Mouse (Mus musculus) heart, embryonic 14.5 days (tissue): ENCODE data around the gene Impdh2. TPM values are rescaled to one million over a fixed set of nuclear protein-coding genes. Genes with fewer than 3 reads are reported as not detected.
"Not testable (repeated sequence)": the region's sequence is repeated elsewhere in the genome, so short reads cannot be mapped to it uniquely, and the experiment has no call there.

Source experiments
- ATAC-seq: fragments of 200-750 bp; cut with Nextera tagmentation; 2 replicates; pipeline ENCODE4 v1.8.0; 2017; ENCODE audit warnings: low read depth, moderate TSS enrichment; ENCODE audit not compliant: insufficient number of reproducible peaks, insufficient read depth, low FRiP score
- H3K27ac ChIP-seq, 2 experiments: fragments of 200-500 bp in 1 of 2; fragments of 300-500 bp in 1 of 2; sonication (generic) in 1 of 2; replicated peaks in 1 of 2; 2 replicates each; pipeline ENCODE4 v1.5.1; 2012 to 2014; ENCODE audit warnings: low read depth in 2 of 2, low read length in 2 of 2, control low read depth in 1 of 2, mild to moderate bottlenecking in 1 of 2, mixed read lengths in 1 of 2; ENCODE audit not compliant: control insufficient read depth in 1 of 2, insufficient read depth in 1 of 2
- H3K27me3 ChIP-seq: fragments of 300-500 bp; sonication (generic); 2 replicates; pipeline ENCODE4 v1.6.1; 2014; ENCODE audit warnings: mild to moderate bottlenecking, low read length, control low read depth; ENCODE audit not compliant: control insufficient read depth, insufficient read depth
- H3K36me3 ChIP-seq: fragments of 300-500 bp; sonication (generic); 2 replicates; pipeline ENCODE4 v1.6.1; 2014; ENCODE audit warnings: mild to moderate bottlenecking, control low read depth, low read length, mixed read lengths; ENCODE audit not compliant: control insufficient read depth, insufficient read depth
- H3K4me1 ChIP-seq, 2 experiments: fragments of 200-500 bp in 1 of 2; fragments of 300-500 bp in 1 of 2; sonication (generic) in 1 of 2; 2 replicates each; pipeline ENCODE4 v1.6.1; 2012 to 2014; ENCODE audit warnings: low read length in 2 of 2, control low read depth in 1 of 2, mixed read lengths in 1 of 2; ENCODE audit not compliant: control insufficient read depth in 2 of 2, insufficient read depth in 2 of 2
- H3K4me2 ChIP-seq: fragments of 300-500 bp; sonication (generic); 2 replicates; pipeline ENCODE4 v1.6.1; 2014; ENCODE audit warnings: mild to moderate bottlenecking, low read length
- H3K4me3 ChIP-seq, 2 experiments: fragments of 200-500 bp in 1 of 2; fragments of 300-500 bp in 1 of 2; sonication (generic) in 1 of 2; 2 replicates each; pipeline ENCODE4 v1.5.1; 2012 to 2014; ENCODE audit warnings: low read length in 2 of 2, mild to moderate bottlenecking in 2 of 2, control low read depth in 1 of 2, low read depth in 1 of 2, moderate library complexity in 1 of 2; ENCODE audit not compliant: control insufficient read depth in 1 of 2, insufficient read depth in 1 of 2
- H3K9ac ChIP-seq: fragments of 300-500 bp; sonication (generic); 2 replicates; pipeline ENCODE4 v1.6.1; 2014; ENCODE audit warnings: mild to moderate bottlenecking, low read length
- H3K9me3 ChIP-seq: fragments of 300-500 bp; sonication (generic); 2 replicates; pipeline ENCODE4 v1.6.1; 2016; ENCODE audit warnings: low read length, control low read depth; ENCODE audit not compliant: control insufficient read depth
- WGBS: fragments of 180-500 bp; shearing (Covaris S2); extraction: QIAGEN DNeasy Blood & Tissue Kit; methylation state at CpG from one replicate; pipeline ENCODE4 v1.1.7; 2014; 5-methylcytosine and 5-hydroxymethylcytosine counted together
- microRNA counts: library from miRNA; unstranded; fragments of <30 nt; microRNA quantifications from one replicate; lab custom pipeline; 2016
- microRNA-seq: library from miRNA; unstranded; fragments of <30 nt; microRNA quantifications from one replicate; pipeline ENCODE4, GENCODE M21; 2016
- polyA plus RNA-seq: library from polyadenylated mRNA; unstranded; fragments of >200 nt; fragmentation: Nextera tagmentation; extraction: Ambion mirVana; gene quantifications from 2 replicates; pipeline ENCODE4 v1.2.1, GENCODE M21; 2014

The Impdh2 gene
- polyA plus RNA-seq, 1 experiment from 2014 or later = 97.5 TPM

DNA sequence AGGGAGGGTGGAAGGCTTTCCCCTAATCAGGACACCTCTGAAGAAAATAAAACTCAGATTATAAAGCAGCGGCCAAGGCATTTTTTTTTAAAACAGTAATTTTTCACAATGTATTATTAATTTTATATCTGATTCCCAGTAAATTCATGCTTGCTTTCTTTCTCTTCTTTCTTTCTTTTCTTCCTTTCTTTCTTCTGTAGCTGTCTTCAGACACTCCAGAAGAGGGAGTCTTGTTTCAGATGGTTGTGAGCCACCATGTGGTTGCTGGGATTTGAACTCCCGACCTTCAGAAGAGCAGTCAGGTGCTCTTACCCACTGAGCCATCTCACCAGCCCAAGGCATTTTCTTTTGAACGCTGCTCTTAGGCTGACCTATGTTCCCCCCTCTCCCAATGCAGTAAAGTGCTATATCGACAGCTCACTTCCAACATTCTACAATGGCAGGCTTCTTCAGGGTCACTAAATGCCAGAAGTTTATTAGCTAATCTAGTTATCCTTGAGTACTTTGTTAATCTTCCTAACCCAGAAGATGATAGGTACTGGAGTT is 39.0 kb downstream of the Impdh2 start:
- H3K9ac ChIP-seq = no peak overlapping the region
- peaks cover 25% of the 10 kb centered on the region for H3K36me3 ChIP-seq
- no peaks in the 10 kb centered on the region for H3K27me3 ChIP-seq
- ATAC-seq = no peak
- no peaks in the 10 kb centered on the region for H3K9me3 ChIP-seq
- no peak overlapping the region for H3K4me2 ChIP-seq
- 78% methylated on average over 4 of the region's 4 CpGs for WGBS
- H3K4me1 ChIP-seq = peaks cover 8 to 16% of the 10 kb centered on the region in 2 experiments
- no peak overlapping the region for H3K4me3 ChIP-seq
- no peak overlapping the region for H3K27ac ChIP-seq

DNA sequence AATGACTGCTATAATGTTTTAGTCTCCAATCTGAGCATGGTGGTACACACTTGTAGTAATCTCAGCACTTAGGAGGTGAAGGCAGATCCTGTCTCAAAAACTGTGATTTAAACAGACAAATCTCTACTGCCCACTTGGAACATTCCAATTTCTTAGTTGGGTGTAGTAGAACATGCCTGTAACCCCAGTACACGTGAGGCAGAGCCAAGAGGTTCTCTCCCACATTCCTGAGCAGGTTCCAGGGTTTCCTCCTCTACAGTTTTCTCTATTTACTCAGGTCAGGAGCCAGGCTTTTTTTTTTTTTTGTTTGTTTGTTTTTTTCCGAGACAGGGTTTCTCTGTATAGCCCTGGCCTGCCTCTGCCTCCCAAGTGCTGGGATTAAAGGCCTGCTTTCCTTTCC is 39.9 kb downstream of the Impdh2 start:
- ATAC-seq = no peak
- Histone ChIP-seq H3K36me3 (peaks cover 32% of the 10 kb centered on the region), H3K4me3 (no peak overlapping the region), H3K9ac (no peak overlapping the region), H3K4me2 (no peak overlapping the region), H3K27ac (no peak overlapping the region), H3K4me1 (peaks cover 10 to 14% of the 10 kb centered on the region in 2 experiments; a peak in 3 of 4 replicates), H3K9me3 (no peaks in the 10 kb centered on the region), H3K27me3 (no peaks in the 10 kb centered on the region)
- WGBS = 48% methylated on average over 2 of the region's 2 CpGs

DNA sequence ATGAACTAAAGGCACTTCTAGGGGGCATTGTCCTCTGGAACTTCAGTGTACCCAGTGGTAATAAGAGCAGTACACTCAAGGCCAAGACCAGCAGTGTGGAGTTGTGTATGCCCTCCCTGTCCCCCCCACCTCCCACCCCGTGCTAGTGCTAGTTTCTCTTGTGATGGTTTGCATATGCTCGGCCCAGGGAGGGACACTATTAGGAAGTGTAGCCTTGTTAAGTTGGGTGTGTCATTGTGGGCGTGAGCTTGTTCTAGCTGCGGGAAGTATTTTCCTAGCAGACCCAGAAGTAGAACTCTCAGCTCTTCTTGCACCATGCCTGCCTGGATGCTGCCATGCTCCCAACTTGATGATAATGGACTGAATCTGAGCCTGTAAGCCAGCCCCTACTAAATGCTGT is 41.9 kb downstream of the Impdh2 start:
- H3K4me2 ChIP-seq = no peak overlapping the region
- H3K4me3 ChIP-seq = no peak overlapping the region
- no peaks in the 10 kb centered on the region for H3K27me3 ChIP-seq
- H3K4me1 ChIP-seq = peaks cover 5 to 13% of the 10 kb centered on the region in 2 experiments; a peak in 2 of 4 replicates
- peaks cover 51% of the 10 kb centered on the region for H3K36me3 ChIP-seq
- no peak for ATAC-seq
- no peak overlapping the region for H3K9ac ChIP-seq
- H3K9me3 ChIP-seq = no peaks in the 10 kb centered on the region
- WGBS = 80% methylated on average over 4 of the region's 4 CpGs
- H3K27ac ChIP-seq = no peak overlapping the region

DNA sequence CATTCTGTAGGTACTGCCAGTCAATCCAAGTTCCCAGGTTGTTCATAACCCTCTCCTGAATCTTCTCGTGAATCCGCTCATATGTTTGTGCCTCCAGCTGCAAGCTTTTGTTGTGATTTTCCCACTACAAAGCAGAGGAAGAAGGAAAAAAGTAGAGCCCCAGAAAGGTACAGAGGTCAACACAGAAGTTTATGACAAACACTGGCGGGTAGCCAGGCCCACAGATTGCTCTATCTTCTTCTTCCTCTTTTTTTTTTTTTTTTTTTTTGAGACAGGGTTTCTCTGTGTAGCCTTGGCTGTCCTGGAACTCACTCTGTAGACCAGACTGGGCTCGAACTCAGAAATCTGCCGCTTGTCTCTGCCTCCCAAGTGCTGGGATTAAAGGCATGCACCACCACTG is 47.8 kb downstream of the Impdh2 start:
- Histone ChIP-seq H3K36me3 (peaks cover 96% of the 10 kb centered on the region), H3K4me1 (peaks cover 5 to 10% of the 10 kb centered on the region in 2 experiments; a peak in 1 of 4 replicates)
- ATAC-seq, H3K9me3 ChIP-seq, H3K27me3 ChIP-seq, H3K27ac ChIP-seq, H3K9ac ChIP-seq, H3K4me3 ChIP-seq, H3K4me2 ChIP-seq: not testable (repeated sequence)
- WGBS = 84% methylated on average over 5 of the region's 5 CpGs

DNA sequence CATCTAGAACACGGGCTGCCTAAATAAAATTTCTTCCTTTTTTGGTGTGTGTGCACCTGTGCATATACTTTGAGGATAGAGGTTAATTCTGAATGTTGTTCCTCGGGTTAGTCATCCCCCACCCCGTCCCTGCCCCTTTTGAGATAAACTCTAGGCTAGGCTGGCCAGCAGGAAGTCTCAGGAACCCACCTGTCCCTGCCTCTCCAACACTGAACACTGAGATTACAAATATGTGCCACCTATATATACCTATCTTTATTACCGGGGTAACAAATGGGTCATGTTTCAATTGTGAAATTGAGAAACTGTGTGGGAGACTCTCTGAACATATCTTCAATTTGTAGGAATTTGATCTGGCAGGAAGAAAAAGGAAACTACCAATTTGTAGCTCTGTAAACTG is 48.8 kb downstream of the Impdh2 start:
- H3K9ac ChIP-seq = no peak overlapping the region
- no peaks in the 10 kb centered on the region for H3K9me3 ChIP-seq
- ATAC-seq = no peak
- no peak overlapping the region for H3K4me3 ChIP-seq
- no peak overlapping the region for H3K4me2 ChIP-seq
- H3K27me3 ChIP-seq = no peaks in the 10 kb centered on the region
- peaks cover 3 to 9% of the 10 kb centered on the region in 2 experiments; a peak in 1 of 4 replicates for H3K4me1 ChIP-seq
- peaks cover 96% of the 10 kb centered on the region for H3K36me3 ChIP-seq
- no peak overlapping the region for H3K27ac ChIP-seq
- WGBS = 75% methylated on average over 4 of the region's 4 CpGs

DNA sequence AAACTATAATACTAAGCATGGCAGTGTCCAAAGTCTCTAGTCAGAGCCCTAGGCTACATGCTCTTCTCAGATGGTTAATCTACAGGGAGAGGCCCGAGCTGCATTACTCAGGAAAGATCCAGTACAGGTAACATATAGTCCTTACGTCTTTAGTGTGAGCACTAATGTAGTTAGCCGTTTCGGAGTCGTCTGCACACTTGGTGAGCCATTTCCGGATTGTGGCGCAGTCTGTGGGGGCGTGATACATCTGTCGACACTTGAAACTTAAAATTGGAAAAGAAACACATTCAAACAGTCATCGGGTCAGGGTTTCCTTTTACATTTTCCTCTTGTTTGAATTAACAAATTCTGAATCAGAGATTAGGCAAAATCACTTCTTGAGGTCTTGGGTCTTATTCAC is 51.4 kb downstream of the Impdh2 start:
- ATAC-seq = no peak
- Histone ChIP-seq H3K9ac (no peak overlapping the region), H3K27me3 (no peaks in the 10 kb centered on the region), H3K9me3 (no peaks in the 10 kb centered on the region), H3K36me3 (peaks cover 100% of the 10 kb centered on the region), H3K4me3 (no peak overlapping the region), H3K4me1 (no peaks in the 10 kb centered on the region), H3K4me2 (no peak overlapping the region), H3K27ac (no peak overlapping the region)
- 91% methylated on average over 10 of the region's 10 CpGs for WGBS

MicroRNAs encoded within 50 kb of the gene (microRNA counts, 519-probe panel; counts per million panel counts)
- microRNA mmu-miR-191 (lab: Ali Mortazavi, UCI) = 4,906 counts per million, percentile 80 among the panel's probes with 10 or more counts
- microRNA mmu-miR-425 (lab: Ali Mortazavi, UCI) = 322 counts per million, percentile 70 among the panel's probes with 10 or more counts

Small RNA genes lying within 50 kb of the gene (microRNA-seq; reads per million reads assigned to microRNA genes)
- not detected for gene Gm24083
- not detected for gene Mir191
- gene Mir425 = 2,083 reads per million, percentile 83 among the genes with 10 or more reads in this experiment

Other genes starting within 250 kb of the Impdh2 start
- 694 and 725 TPM in 2 replicates for gene Gpx1, start 221.4 kb upstream of the Impdh2 start, polyA plus RNA-seq
- gene Usp4, start 212.4 kb upstream of the Impdh2 start, polyA plus RNA-seq = 88.6 and 90.1 TPM in 2 replicates
- 0.43 TPM in 2 replicates for gene 1700102P08Rik, start 167.5 kb upstream of the Impdh2 start, polyA plus RNA-seq
- 0.73 and 0.88 TPM in 2 replicates for gene Ccdc36, start 131.8 kb upstream of the Impdh2 start, polyA plus RNA-seq
- gene BC048562, start 123.8 kb upstream of the Impdh2 start, polyA plus RNA-seq = not detected in 2 replicates
- 31.0 and 31.9 TPM in 2 replicates for gene Ccdc71, start 99.8 kb upstream of the Impdh2 start, polyA plus RNA-seq
- gene Klhdc8b, start 98.7 kb upstream of the Impdh2 start, polyA plus RNA-seq = 87.0 and 94.7 TPM in 2 replicates
- 38.9 and 41.5 TPM in 2 replicates for gene Lamb2, start 80.5 kb upstream of the Impdh2 start, polyA plus RNA-seq
- 54.4 and 57.0 TPM in 2 replicates for gene Usp19, start 69.7 kb upstream of the Impdh2 start, polyA plus RNA-seq
- 62.8 and 78.8 TPM in 2 replicates for gene Qars, start 52.6 kb upstream of the Impdh2 start, polyA plus RNA-seq
- 85.1 and 91.9 TPM in 2 replicates for gene Qrich1, start 43.5 kb upstream of the Impdh2 start, polyA plus RNA-seq
- gene Ndufaf3, start 7.1 kb downstream of the Impdh2 start, polyA plus RNA-seq = 74.3 and 78.1 TPM in 2 replicates
- 71.8 and 71.9 TPM in 2 replicates for gene Dalrd3, start 9.6 kb downstream of the Impdh2 start, polyA plus RNA-seq
- 39.8 and 46.9 TPM in 2 replicates for gene Wdr6, start 18.5 kb downstream of the Impdh2 start, polyA plus RNA-seq
- gene P4htm, start 37.4 kb downstream of the Impdh2 start, polyA plus RNA-seq = 16.1 and 20.6 TPM in 2 replicates
- gene Arih2, start 89.1 kb downstream of the Impdh2 start, polyA plus RNA-seq = 33.5 and 34.8 TPM in 2 replicates
- gene Slc25a20, start 101.8 kb downstream of the Impdh2 start, polyA plus RNA-seq = 50.2 and 65.3 TPM in 2 replicates
- gene Prkar2a, start 129.0 kb downstream of the Impdh2 start, polyA plus RNA-seq = 31.5 and 33.5 TPM in 2 replicates
- 45.0 and 45.6 TPM in 2 replicates for gene Ip6k2, start 223.5 kb downstream of the Impdh2 start, polyA plus RNA-seq
- gene Nckipsd, start 248.1 kb downstream of the Impdh2 start, polyA plus RNA-seq = 8.5 and 10.5 TPM in 2 replicates